Mouse (Mus musculus) left cerebral cortex, postnatal 25 days (tissue): ENCODE data around the gene Ifi206. TPM values are rescaled to one million over a fixed set of nuclear protein-coding genes. Genes with fewer than 3 reads are reported as not detected.
"Not testable (repeated sequence)": the region's sequence is repeated elsewhere in the genome, so short reads cannot be mapped to it uniquely, and the experiment has no call there.

Experiments
- DNase-seq, 2 experiments: peaks; one replicate each; pipeline ENCODE4 v3.0.0; 2022; ENCODE audit warnings: low spot score in 2 of 2, mixed read lengths in 1 of 2
- intact Hi-C: fragments of 180-260 bp; cut with DNase I; formaldehyde crosslinking; loops from one replicate; pipeline ENCODE4 v1.15.1; 2025
- total RNA-seq, 2 experiments: library from RNA; stranded (reverse); gene quantifications; 2 replicates each; pipeline ENCODE4 v1.2.3; 2021

The Ifi206 gene
- total RNA-seq, result not detected

GRCm38 (mm10) chr1:173490812-173491480 lies at the start of gene Ifi206:
Ifi206 (minus strand) TSS chr1:173491041.
- DNase-seq, intact Hi-C loops: not testable (repeated sequence)

GRCm38 (mm10) chr1:173535791-173536190 lies 45.0 kb upstream of the Ifi206 start, which contains the start of gene Ifi214:
Ifi214 (minus strand) TSS chr1:173535957.
- DNase-seq, intact Hi-C loops: not testable (repeated sequence)

- intact Hi-C loops, result no loop called here
- no peak for DNase-seq
These were observed 30.6 kb upstream of the Ifi206 start for GRCm38 (mm10) chr1:173521452-173521851.

- DNase-seq, intact Hi-C loops: not testable (repeated sequence)
These were observed 19.8 kb upstream of the Ifi206 start for GRCm38 (mm10) chr1:173510595-173510994.

- DNase-seq, intact Hi-C loops: not testable (repeated sequence)
These were observed 642 bp upstream of the Ifi206 start for GRCm38 (mm10) chr1:173491483-173491882.

GRCm38 (mm10) chr1:173481182-173481574 lies 9.7 kb downstream of the Ifi206 start:
- intact Hi-C loops, DNase-seq: not testable (repeated sequence)

GRCm38 (mm10) chr1:173480399-173481181 lies 10.3 kb downstream of the Ifi206 start:
- not testable (repeated sequence) for DNase-seq

GRCm38 (mm10) chr1:173456761-173457160 lies 34.1 kb downstream of the Ifi206 start:
- intact Hi-C loops, result loop anchor here (2.0 to 10.0 kb wide), 3 partner anchors 646 to 1098 kb away; no protein-coding TSS in a partner anchor
- no peak for DNase-seq

More at GRCm38 (mm10) chr1:173480399-173481181, 10.3 kb downstream of the Ifi206 start:
- intact Hi-C loops, result not testable (repeated sequence)

GRCm38 (mm10) chr1:173456139-173456754 lies 34.6 kb downstream of the Ifi206 start:
- intact Hi-C loops, result loop anchor here (2.0 to 10.0 kb wide), 3 partner anchors 647 to 1099 kb away; no protein-coding TSS in a partner anchor
- DNase-seq, result peak; percentile 52 to 71

GRCm38 (mm10) chr1:173451665-173452064 lies 39.2 kb downstream of the Ifi206 start:
- intact Hi-C loops, result loop anchor here (10.0 kb wide), 1 partner anchor 1103 kb away; no protein-coding TSS in a partner anchor
- DNase-seq, result peak in 1 of 2 experiments; percentile 46

GRCm38 (mm10) chr1:173450621-173451020 lies 40.2 kb downstream of the Ifi206 start:
- intact Hi-C loops, result loop anchor here (10.0 kb wide), 1 partner anchor 1104 kb away; no protein-coding TSS in a partner anchor
- peak in 1 of 2 experiments; percentile 54 for DNase-seq

- DNase-seq, result no peak
- intact Hi-C loops, result no loop called here
These were observed 43.8 kb downstream of the Ifi206 start for GRCm38 (mm10) chr1:173447067-173447466.

GRCm38 (mm10) chr1:173443061-173443460 lies 47.8 kb downstream of the Ifi206 start:
- no peak for DNase-seq

GRCm38 (mm10) chr1:173441210-173441609 lies 49.6 kb downstream of the Ifi206 start:
- intact Hi-C loops, result no loop called here
- DNase-seq, result no peak

More at GRCm38 (mm10) chr1:173443061-173443460, 47.8 kb downstream of the Ifi206 start:
- intact Hi-C loops, result no loop called here

- no peak for DNase-seq
- intact Hi-C loops, result no loop called here
These were observed 50.2 kb downstream of the Ifi206 start for GRCm38 (mm10) chr1:173440681-173441080.

- no peak for DNase-seq
- intact Hi-C loops, result no loop called here
These were observed 53.5 kb downstream of the Ifi206 start for GRCm38 (mm10) chr1:173437161-173437953.

- DNase-seq, result no peak
- intact Hi-C loops, result no loop called here
These were observed 58.4 kb downstream of the Ifi206 start for GRCm38 (mm10) chr1:173432411-173432810.

GRCm38 (mm10) chr1:173429995-173430699 lies 60.7 kb downstream of the Ifi206 start:
- intact Hi-C loops, result no loop called here

More at GRCm38 (mm10) chr1:173429995-173430699, 60.7 kb downstream of the Ifi206 start:
- DNase-seq, result no peak
